ENCODE assay signal across 8 mouse cellular contexts in genomic region chr3:86786280-86786679, GRCm38 (mm10).
DNase-seq lines count a peak whose midpoint lies in the region; ATAC-seq and TF ChIP-seq lines count a peak whose summit lies in the region.

No protein-coding gene starts in this region.

- no peak for ATAC-seq in heart, postnatal 0 days (ENCODE audit: insufficient read depth, low read depth)
- ATAC-seq in CD4-positive, CD25-positive, alpha-beta regulatory T cell, adult 4 months: no peak

- H3K27ac ChIP-seq in heart, postnatal 0 days (ENCODE audit: low read depth): 0 out of 2 replicates have a peak overlapping the region, but pooled peaks have one; percentile 75

- no peak overlapping the region for H3K9ac ChIP-seq in heart, postnatal 0 days (replicated peaks; ENCODE audit: low read depth, low read length)

- H3K9me3 ChIP-seq in heart, postnatal 0 days (replicated peaks; ENCODE audit: control insufficient read depth, low read length): no peaks in the 10 kb centered on the region

- peaks cover 22% of the 10 kb centered on the region for H3K4me1 ChIP-seq in heart, postnatal 0 days (ENCODE audit: control insufficient read depth, insufficient read depth)

- intact Hi-C loops in heart, postnatal 14 days (cut with DNase I): no loop called here

- TF ChIP-seq CTCF in heart, postnatal 0 days (IDR thresholded peaks at IDR 0.05; ENCODE audit: low read depth): no peak

- peak; percentile 26 for DNase-seq in adrenal gland, postnatal 10 days
- no peak for DNase-seq in adrenal gland, postnatal 14 days
- DNase-seq in heart, postnatal 0 days (ENCODE audit: low spot score): no peak
- no peak for DNase-seq in heart, postnatal 14 days
- DNase-seq in right cerebral cortex, postnatal 10 days (ENCODE audit: low spot score in 2 of 2): peak; percentile 30 to 32
- no peak for DNase-seq in right cerebral cortex, adult 2 months (ENCODE audit: low spot score in 2 of 2)
- no peak for DNase-seq in B cell, adult 2 months

- WGBS in heart, postnatal 0 days: 66% methylated on average over 12 of the region's 12 CpGs

- no peak for TF ChIP-seq EP300 in heart, postnatal 0 days (IDR thresholded peaks at IDR 0.05; ENCODE audit: low read depth)

- H3K4me3 ChIP-seq in heart, postnatal 0 days (ENCODE audit: low read depth, low read length): no peak overlapping the region

- no peaks in the 10 kb centered on the region for H3K36me3 ChIP-seq in heart, postnatal 0 days (replicated peaks; ENCODE audit: control insufficient read depth, insufficient read depth, low read length)

- H3K27me3 ChIP-seq in heart, postnatal 0 days (ENCODE audit: control insufficient read depth, insufficient read depth, low read length): no peaks in the 10 kb centered on the region

- no peak overlapping the region for H3K4me2 ChIP-seq in heart, postnatal 0 days (ENCODE audit: low read depth, low read length)

Comparison
In these comparisons a context has a peak if more than half of its experiments do, and no peak if none do; other contexts are left out.
1. DNase-seq: peak in adrenal gland, postnatal 10 days (single experiment) and right cerebral cortex, postnatal 10 days (2 of 2); none in adrenal gland, postnatal 14 days (single experiment), heart, postnatal 0 days (single experiment), heart, postnatal 14 days (0 of 2), right cerebral cortex, adult 2 months (0 of 2) and B cell, adult 2 months (0 of 2).